Mouse (Mus musculus) bone marrow, adult 2 months (tissue): Measurements from ENCODE around the gene Ccdc12. TPM values are rescaled to one million over a fixed set of nuclear protein-coding genes. Genes with fewer than 3 reads are reported as not detected.
A peak's percentile ranks its signal among the peaks of the same experiment; 100 is the strongest.
"Not testable (repeated sequence)": the region's sequence is repeated elsewhere in the genome, so short reads cannot be mapped to it uniquely, and the experiment has no call there.

Experiments used
- H3K27ac ChIP-seq: fragments of 200-500 bp; 2 replicates; pipeline ENCODE4 v1.5.1; 2012; ENCODE audit warnings: low read depth, mild to moderate bottlenecking, control low read depth, inconsistent platforms, low read length; ENCODE audit not compliant: control insufficient read depth, poor library complexity, insufficient read depth
- H3K4me1 ChIP-seq: fragments of 200-500 bp; 2 replicates; pipeline ENCODE4 v1.6.1; 2011; ENCODE audit warnings: low read length; ENCODE audit not compliant: control insufficient read depth, insufficient read depth
- H3K4me3 ChIP-seq: fragments of 200-500 bp; replicated peaks from 2 replicates; pipeline ENCODE3; 2011; ENCODE audit warnings: mild to moderate bottlenecking, low read depth, low read length, control low read depth; ENCODE audit not compliant: control insufficient read depth
- CTCF ChIP-seq: fragments of 200-500 bp; IDR thresholded peaks from 2 replicates; pipeline ENCODE4 v1.5.1; 2011; ENCODE audit warnings: low read length, control low read depth; ENCODE audit not compliant: control insufficient read depth, insufficient read depth
- POLR2A ChIP-seq: fragments of 200-500 bp; IDR thresholded peaks from 2 replicates; pipeline ENCODE4 v1.6.1; 2011; ENCODE audit warnings: low read depth, mild to moderate bottlenecking, control low read depth, low read length, borderline replicate concordance; ENCODE audit not compliant: control insufficient read depth
- WGBS: fragments of 180-500 bp; shearing (Covaris S2); methylation state at CpG from one replicate; pipeline ENCODE4 v1.1.7; 2018; 5-methylcytosine and 5-hydroxymethylcytosine counted together
- polyA plus RNA-seq: library from polyadenylated mRNA; stranded (reverse); fragments of >200 nt; gene quantifications from 2 replicates; pipeline ENCODE4 v1.2.4, GENCODE M21; 2011; ENCODE audit warnings: low replicate concordance; ENCODE audit not compliant: missing spikeins, insufficient read depth, insufficient read length

Gene Ccdc12
- polyA plus RNA-seq, 1 experiment: 168 TPM

- Histone ChIP-seq H3K4me3 (no peak overlapping the region), H3K27ac (no peak overlapping the region), H3K4me1 (peaks cover 17% of the 10 kb centered on the region)
- WGBS: 28% methylated on average over 10 of the region's 10 CpGs
- TF ChIP-seq CTCF (no peak), POLR2A (no peak)
Observed at GRCm38 (mm10) chr9:110673107-110673752, 16.9 kb downstream of the Ccdc12 start.

- no peak for TF ChIP-seq CTCF
- TF ChIP-seq POLR2A: no peak
- Histone ChIP-seq H3K4me3 (no peak overlapping the region), H3K4me1 (peaks cover 17% of the 10 kb centered on the region), H3K27ac (peak overlapping the region; percentile 70)
- WGBS: 15% methylated on average over 8 of the region's 8 CpGs
Observed at GRCm38 (mm10) chr9:110676492-110676911, 20.2 kb downstream of the Ccdc12 start.

GRCm38 (mm10) chr9:110678886-110679285 is 22.6 kb downstream of the Ccdc12 start:
- TF ChIP-seq CTCF (no peak), POLR2A (no peak)
- H3K4me3 ChIP-seq: no peak overlapping the region
- peaks cover 20% of the 10 kb centered on the region for H3K4me1 ChIP-seq
- H3K27ac ChIP-seq: no peak overlapping the region
- 77% methylated on average over 5 of the region's 5 CpGs for WGBS

- WGBS: 27% methylated on average over 7 of the region's 7 CpGs
- TF ChIP-seq POLR2A: no peak
- TF ChIP-seq CTCF: no peak
- peak overlapping the region; percentile 52; the same call in 1 of the 2 replicates for H3K27ac ChIP-seq
- H3K4me1 ChIP-seq: peaks cover 22% of the 10 kb centered on the region
- no peak overlapping the region for H3K4me3 ChIP-seq
Observed at GRCm38 (mm10) chr9:110680736-110681507, 24.6 kb downstream of the Ccdc12 start.

GRCm38 (mm10) chr9:110681817-110682216 is 25.5 kb downstream of the Ccdc12 start:
- no peak overlapping the region for H3K4me3 ChIP-seq
- TF ChIP-seq CTCF: no peak
- TF ChIP-seq POLR2A: no peak
- peaks cover 22% of the 10 kb centered on the region for H3K4me1 ChIP-seq
- WGBS: 77% methylated on average over 9 of the region's 9 CpGs
- no peak overlapping the region for H3K27ac ChIP-seq

GRCm38 (mm10) chr9:110682255-110682654 is 26.0 kb downstream of the Ccdc12 start:
- H3K27ac ChIP-seq: no peak overlapping the region
- 34% methylated on average over 5 of the region's 5 CpGs for WGBS
- H3K4me1 ChIP-seq: peaks cover 22% of the 10 kb centered on the region
- H3K4me3 ChIP-seq: no peak overlapping the region
- TF ChIP-seq CTCF (no peak), POLR2A (no peak)

GRCm38 (mm10) chr9:110682697-110683096 is 26.4 kb downstream of the Ccdc12 start:
- WGBS: 65% methylated on average over 3 of the region's 3 CpGs
- H3K4me1 ChIP-seq: peaks cover 20% of the 10 kb centered on the region
- not testable (repeated sequence) for H3K27ac ChIP-seq, H3K4me3 ChIP-seq

GRCm38 (mm10) chr9:110683574-110684099 is 27.3 kb downstream of the Ccdc12 start:
- no peak overlapping the region for H3K4me3 ChIP-seq
- TF ChIP-seq POLR2A (no peak), CTCF (no peak)
- peaks cover 18% of the 10 kb centered on the region for H3K4me1 ChIP-seq
- no peak overlapping the region for H3K27ac ChIP-seq
- 37% methylated on average over 4 of the region's 4 CpGs for WGBS
